Mouse (Mus musculus): Measurements from ENCODE around the gene Trpm6. TPM values are rescaled to one million over a fixed set of nuclear protein-coding genes. Genes with fewer than 3 reads are reported as not detected.

The Trpm6 gene
- polyA plus RNA-seq, 1 experiment from 2014 or later: 0.36 TPM

DNA sequence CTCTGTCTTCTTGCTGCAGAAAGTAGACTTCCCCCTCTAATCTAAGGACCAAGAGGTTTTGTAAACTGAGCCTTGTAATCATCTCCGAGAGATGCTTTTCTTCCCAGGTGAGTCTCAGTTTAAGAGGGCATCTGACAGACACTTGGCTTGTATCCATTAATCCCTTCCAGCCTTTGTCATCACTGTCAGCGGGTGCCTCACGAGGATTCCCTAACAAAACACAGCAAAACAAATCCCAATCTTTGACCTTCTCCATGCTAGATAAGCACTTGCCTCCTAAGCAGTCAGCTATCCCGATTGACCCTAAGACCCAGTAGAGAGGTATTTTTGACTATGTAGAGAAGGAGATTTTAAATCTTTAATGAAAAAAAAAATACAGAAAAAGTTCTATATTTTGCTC lies 7.9 kb downstream of the Trpm6 start:
- WGBS: 49% methylated on average over 4 of the region's 4 CpGs
- H3K4me2 ChIP-seq (ENCODE audit: low read length): no peak overlapping the region
- no peak overlapping the region for H3K9ac ChIP-seq (ENCODE audit: low read length)
- H3K4me3 ChIP-seq (ENCODE audit: low read depth, low read length): no peak overlapping the region
- H3K4me1 ChIP-seq (ENCODE audit: control insufficient read depth, insufficient read depth, low read length): no peaks in the 10 kb centered on the region
- H3K27me3 ChIP-seq (replicated peaks; ENCODE audit: control insufficient read depth, insufficient read depth, low read length): no peaks in the 10 kb centered on the region
- H3K9me3 ChIP-seq (replicated peaks; ENCODE audit: control insufficient read depth, low read length): no peaks in the 10 kb centered on the region
- H3K27ac ChIP-seq (ENCODE audit: low read depth, low read length): no peak overlapping the region
- ATAC-seq (no peak), DNase-seq (ENCODE audit: low spot score) (no peak)
- H3K36me3 ChIP-seq (ENCODE audit: control insufficient read depth, insufficient read depth, low read length): no peaks in the 10 kb centered on the region

GRCm38 (mm10) chr19:18758269-18758668 lies 8.5 kb downstream of the Trpm6 start:
- no peaks in the 10 kb centered on the region for H3K36me3 ChIP-seq (ENCODE audit: control insufficient read depth, insufficient read depth, low read length)
- no peaks in the 10 kb centered on the region for H3K4me1 ChIP-seq (ENCODE audit: control insufficient read depth, insufficient read depth, low read length)
- H3K4me2 ChIP-seq (ENCODE audit: low read length): no peak overlapping the region
- no peaks in the 10 kb centered on the region for H3K9me3 ChIP-seq (replicated peaks; ENCODE audit: control insufficient read depth, low read length)
- H3K4me3 ChIP-seq (ENCODE audit: low read depth, low read length): no peak overlapping the region
- WGBS: 38% methylated on average over 6 of the region's 6 CpGs
- H3K9ac ChIP-seq (ENCODE audit: low read length): no peak overlapping the region
- no peak for DNase-seq (ENCODE audit: low spot score)
- no peak for ATAC-seq
- no peaks in the 10 kb centered on the region for H3K27me3 ChIP-seq (replicated peaks; ENCODE audit: control insufficient read depth, insufficient read depth, low read length)
- H3K27ac ChIP-seq (ENCODE audit: low read depth, low read length): no peak overlapping the region

- no peak overlapping the region for H3K4me2 ChIP-seq (ENCODE audit: low read length)
- H3K27ac ChIP-seq (ENCODE audit: low read depth, low read length): no peak overlapping the region
- H3K36me3 ChIP-seq (ENCODE audit: control insufficient read depth, insufficient read depth, low read length): no peaks in the 10 kb centered on the region
- DNase-seq (ENCODE audit: low spot score) (no peak), ATAC-seq (no peak)
- WGBS: 36% methylated on average over 9 of the region's 9 CpGs
- no peaks in the 10 kb centered on the region for H3K4me1 ChIP-seq (ENCODE audit: control insufficient read depth, insufficient read depth, low read length)
- no peak overlapping the region for H3K4me3 ChIP-seq (ENCODE audit: low read depth, low read length)
- H3K9me3 ChIP-seq (replicated peaks; ENCODE audit: control insufficient read depth, low read length): no peaks in the 10 kb centered on the region
- H3K27me3 ChIP-seq (replicated peaks; ENCODE audit: control insufficient read depth, insufficient read depth, low read length): no peaks in the 10 kb centered on the region
- H3K9ac ChIP-seq (ENCODE audit: low read length): no peak overlapping the region
Measured at GRCm38 (mm10) chr19:18758916-18759315, 9.1 kb downstream of the Trpm6 start.

DNA sequence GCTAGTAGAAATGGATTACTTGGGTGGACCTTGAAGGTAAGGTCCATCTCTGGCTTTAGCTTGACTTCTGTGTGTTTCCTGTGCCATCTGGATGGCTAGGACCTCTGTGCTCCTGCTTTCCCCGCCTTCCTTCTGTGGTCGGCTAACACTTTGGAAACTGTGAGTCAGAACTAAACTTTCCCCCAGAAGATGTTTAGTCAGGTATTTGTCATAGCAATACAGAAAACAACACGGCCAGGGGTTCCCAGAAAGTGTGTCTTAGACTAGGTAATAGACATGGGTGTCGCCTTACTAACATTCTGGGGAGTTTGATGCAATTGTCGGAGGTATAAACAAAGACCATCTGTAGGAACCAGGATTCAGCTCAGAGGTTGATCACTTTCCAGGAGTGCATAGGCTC lies 16.6 kb downstream of the Trpm6 start:
- H3K27ac ChIP-seq (ENCODE audit: low read depth, low read length): no peak overlapping the region
- DNase-seq (ENCODE audit: low spot score) (no peak), ATAC-seq (no peak)
- H3K36me3 ChIP-seq (ENCODE audit: control insufficient read depth, insufficient read depth, low read length): no peaks in the 10 kb centered on the region
- no peaks in the 10 kb centered on the region for H3K27me3 ChIP-seq (replicated peaks; ENCODE audit: control insufficient read depth, insufficient read depth, low read length)
- no peak overlapping the region for H3K4me2 ChIP-seq (ENCODE audit: low read length)
- H3K9ac ChIP-seq (ENCODE audit: low read length): no peak overlapping the region
- H3K9me3 ChIP-seq (replicated peaks; ENCODE audit: control insufficient read depth, low read length): no peaks in the 10 kb centered on the region
- H3K4me1 ChIP-seq (ENCODE audit: control insufficient read depth, insufficient read depth, low read length): no peaks in the 10 kb centered on the region
- no peak overlapping the region for H3K4me3 ChIP-seq (ENCODE audit: low read depth, low read length)
- 91% methylated on average over 5 of the region's 5 CpGs for WGBS

DNA sequence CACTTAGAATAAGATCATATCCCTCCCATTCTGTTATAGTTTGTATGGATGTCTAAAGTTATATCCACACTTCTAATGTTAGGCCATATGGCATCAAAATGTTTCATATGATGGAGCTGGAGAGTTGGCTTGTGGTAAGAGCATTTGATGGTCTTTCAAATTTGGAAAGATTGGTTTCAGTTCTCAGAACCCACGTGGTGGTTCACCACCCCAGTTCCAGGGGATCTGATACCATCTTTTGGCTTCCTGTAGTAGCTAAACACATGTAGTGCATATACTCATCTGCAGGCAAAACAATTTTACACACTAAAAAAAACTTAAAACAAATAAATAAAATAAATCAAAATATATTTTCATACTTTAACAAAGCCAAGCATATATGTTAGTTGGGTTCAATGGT lies 21.3 kb downstream of the Trpm6 start:
- 75% methylated on average over 1 of the region's 1 CpGs for WGBS
- DNase-seq (ENCODE audit: low spot score) (no peak), ATAC-seq (no peak)
- no peaks in the 10 kb centered on the region for H3K27me3 ChIP-seq (replicated peaks; ENCODE audit: control insufficient read depth, insufficient read depth, low read length)
- no peaks in the 10 kb centered on the region for H3K9me3 ChIP-seq (replicated peaks; ENCODE audit: control insufficient read depth, low read length)
- no peak overlapping the region for H3K27ac ChIP-seq (ENCODE audit: low read depth, low read length)
- no peak overlapping the region for H3K9ac ChIP-seq (ENCODE audit: low read length)
- no peaks in the 10 kb centered on the region for H3K4me1 ChIP-seq (ENCODE audit: control insufficient read depth, insufficient read depth, low read length)
- H3K36me3 ChIP-seq (ENCODE audit: control insufficient read depth, insufficient read depth, low read length): no peaks in the 10 kb centered on the region
- no peak overlapping the region for H3K4me2 ChIP-seq (ENCODE audit: low read length)
- H3K4me3 ChIP-seq (ENCODE audit: low read depth, low read length): no peak overlapping the region

- Histone ChIP-seq H3K27me3 (replicated peaks; ENCODE audit: control insufficient read depth, insufficient read depth, low read length) (no peaks in the 10 kb centered on the region), H3K36me3 (ENCODE audit: control insufficient read depth, insufficient read depth, low read length) (no peaks in the 10 kb centered on the region), H3K9ac (ENCODE audit: low read length) (no peak overlapping the region), H3K27ac (ENCODE audit: low read depth, low read length) (no peak overlapping the region), H3K9me3 (replicated peaks; ENCODE audit: control insufficient read depth, low read length) (no peaks in the 10 kb centered on the region), H3K4me1 (ENCODE audit: control insufficient read depth, insufficient read depth, low read length) (no peaks in the 10 kb centered on the region), H3K4me2 (ENCODE audit: low read length) (no peak overlapping the region), H3K4me3 (ENCODE audit: low read depth, low read length) (no peak overlapping the region)
- WGBS: 89% methylated on average over 1 of the region's 1 CpGs
- DNase-seq (ENCODE audit: low spot score) (no peak), ATAC-seq (no peak)
Measured at GRCm38 (mm10) chr19:18771561-18771960, 21.8 kb downstream of the Trpm6 start.

DNA sequence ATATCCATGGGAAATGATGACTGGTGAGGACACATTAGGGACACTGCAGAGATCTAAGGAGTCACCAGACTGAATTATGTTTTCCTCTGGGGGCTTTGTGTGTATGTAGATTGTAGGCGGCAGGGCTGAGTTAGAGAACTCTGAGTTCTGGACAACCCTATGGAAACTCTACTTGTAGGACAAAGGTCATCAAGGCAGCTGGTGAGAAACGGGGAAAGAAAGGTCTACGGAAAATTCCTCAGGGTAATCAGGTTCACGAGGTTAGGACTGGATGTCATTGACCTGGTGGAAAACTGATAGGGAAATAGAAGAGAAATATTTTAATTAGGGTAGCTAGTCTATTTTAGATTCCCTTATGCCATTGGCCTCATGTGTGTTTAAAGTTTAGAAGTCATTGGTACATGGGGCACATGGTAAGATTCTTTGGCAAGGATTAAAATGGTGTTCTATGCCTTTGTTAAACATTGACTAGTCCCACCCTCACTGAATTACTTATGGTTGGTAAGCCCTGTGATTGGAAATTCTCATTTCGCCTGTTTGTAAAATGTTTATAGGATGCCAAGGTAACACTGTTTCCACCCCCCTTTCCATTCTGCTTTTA lies 23.2 kb downstream of the Trpm6 start:
- ATAC-seq: no peak
- Histone ChIP-seq H3K27me3 (replicated peaks; ENCODE audit: control insufficient read depth, insufficient read depth, low read length) (no peaks in the 10 kb centered on the region), H3K36me3 (ENCODE audit: control insufficient read depth, insufficient read depth, low read length) (no peaks in the 10 kb centered on the region), H3K9me3 (replicated peaks; ENCODE audit: control insufficient read depth, low read length) (no peaks in the 10 kb centered on the region), H3K4me2 (ENCODE audit: low read length) (no peak overlapping the region), H3K4me3 (ENCODE audit: low read depth, low read length) (no peak overlapping the region), H3K4me1 (ENCODE audit: control insufficient read depth, insufficient read depth, low read length) (no peaks in the 10 kb centered on the region), H3K9ac (ENCODE audit: low read length) (no peak overlapping the region), H3K27ac (ENCODE audit: low read depth, low read length) (no peak overlapping the region)
- 90% methylated on average over 5 of the region's 5 CpGs for WGBS
- no peak for DNase-seq (ENCODE audit: low spot score)

- WGBS: 45% methylated on average over 1 of the region's 1 CpGs
- Histone ChIP-seq H3K4me1 (ENCODE audit: control insufficient read depth, insufficient read depth, low read length) (no peaks in the 10 kb centered on the region), H3K27me3 (replicated peaks; ENCODE audit: control insufficient read depth, insufficient read depth, low read length) (no peaks in the 10 kb centered on the region), H3K9me3 (replicated peaks; ENCODE audit: control insufficient read depth, low read length) (no peaks in the 10 kb centered on the region), H3K4me2 (ENCODE audit: low read length) (no peak overlapping the region), H3K4me3 (ENCODE audit: low read depth, low read length) (no peak overlapping the region), H3K9ac (ENCODE audit: low read length) (no peak overlapping the region), H3K36me3 (ENCODE audit: control insufficient read depth, insufficient read depth, low read length) (no peaks in the 10 kb centered on the region), H3K27ac (ENCODE audit: low read depth, low read length) (no peak overlapping the region)
- DNase-seq (ENCODE audit: low spot score) (no peak), ATAC-seq (no peak)
Measured at GRCm38 (mm10) chr19:18774085-18774484, 24.3 kb downstream of the Trpm6 start.

- no peak overlapping the region for H3K27ac ChIP-seq (ENCODE audit: low read depth, low read length)
- no peaks in the 10 kb centered on the region for H3K4me1 ChIP-seq (ENCODE audit: control insufficient read depth, insufficient read depth, low read length)
- no peak for DNase-seq (ENCODE audit: low spot score)
- ATAC-seq: no peak
- 59% methylated on average over 1 of the region's 1 CpGs for WGBS
- no peak overlapping the region for H3K4me2 ChIP-seq (ENCODE audit: low read length)
- no peak overlapping the region for H3K9ac ChIP-seq (ENCODE audit: low read length)
- no peaks in the 10 kb centered on the region for H3K27me3 ChIP-seq (replicated peaks; ENCODE audit: control insufficient read depth, insufficient read depth, low read length)
- no peak overlapping the region for H3K4me3 ChIP-seq (ENCODE audit: low read depth, low read length)
- H3K36me3 ChIP-seq (ENCODE audit: control insufficient read depth, insufficient read depth, low read length): no peaks in the 10 kb centered on the region
- H3K9me3 ChIP-seq (replicated peaks; ENCODE audit: control insufficient read depth, low read length): no peaks in the 10 kb centered on the region
Measured at GRCm38 (mm10) chr19:18799646-18800045, 49.9 kb downstream of the Trpm6 start.

Measured in forebrain, embryonic 14.5 days (tissue).